Mouse (Mus musculus) gastrocnemius, postnatal 36 days (tissue): ENCODE results near the gene Gapdhs. TPM values are rescaled to one million over a fixed set of nuclear protein-coding genes. Genes with fewer than 3 reads are reported as not detected.

Experiments used
- DNase-seq, 2 experiments: peaks; one replicate each; pipeline ENCODE4 v3.0.0; 2022
- intact Hi-C: fragments of 180-260 bp; cut with DNase I; formaldehyde crosslinking; loops from one replicate; pipeline ENCODE4 v1.15.1; 2025
- total RNA-seq, 2 experiments: library from RNA; stranded (reverse); gene quantifications; 2 replicates each; pipeline ENCODE4 v1.2.3; 2021

Gene Gapdhs
- total RNA-seq, 2 experiments from 2014 or later, result not detected

GRCm38 (mm10) chr7:30698101-30698500, 45.4 kb downstream of the Gapdhs start:
- intact Hi-C loops, result no loop called here
- no peak for DNase-seq

- no peak for DNase-seq
- intact Hi-C loops, result no loop called here
Observed at GRCm38 (mm10) chr7:30688325-30688724, 55.2 kb downstream of the Gapdhs start.

- intact Hi-C loops, result no loop called here
- DNase-seq, result no peak
Observed at GRCm38 (mm10) chr7:30683425-30683824, 60.1 kb downstream of the Gapdhs start.

- DNase-seq, result no peak
- intact Hi-C loops, result no loop called here
Observed at GRCm38 (mm10) chr7:30681897-30682296, 61.6 kb downstream of the Gapdhs start.

Other genes starting within 250 kb of the Gapdhs start
- gene Arhgap33, start 208.6 kb downstream of the Gapdhs start, total RNA-seq, result 1 to 10 TPM in 1 of 2 experiments, under 1 TPM in 1; 0.49 to 1.0 TPM
- gene Hspb6, start 191.5 kb downstream of the Gapdhs start, total RNA-seq, result 1,000 to 10,000 TPM; 1,132 to 1,502 TPM
- 1 to 10 TPM; 3.3 to 8.2 TPM for gene Proser3, start 191.4 kb downstream of the Gapdhs start, total RNA-seq
- 10 to 100 TPM in 1 of 2 experiments, 1 to 10 TPM in 1; 9.6 to 12.4 TPM for gene Lin37, start 183.8 kb downstream of the Gapdhs start, total RNA-seq
- 10 to 100 TPM; 51.8 to 52.3 TPM for gene U2af1l4, start 180.4 kb downstream of the Gapdhs start, total RNA-seq
- 1 to 10 TPM; 1.8 TPM for gene Gm49396, start 180.3 kb downstream of the Gapdhs start, total RNA-seq
- 10 to 100 TPM; 95.1 to 99.1 TPM for gene Psenen, start 180.1 kb downstream of the Gapdhs start, total RNA-seq
- under 1 TPM in 1 of 2 experiments, not detected in 1; 0.38 TPM for gene Igflr1, start 178.3 kb downstream of the Gapdhs start, total RNA-seq
- gene Kmt2b, start 155.0 kb downstream of the Gapdhs start, total RNA-seq, result 10 to 100 TPM; 13.4 to 16.0 TPM
- not detected for gene Zbtb32, start 144.8 kb downstream of the Gapdhs start, total RNA-seq
- not detected for gene Upk1a, start 130.8 kb downstream of the Gapdhs start, total RNA-seq
- 1,000 to 10,000 TPM; 1,738 to 1,902 TPM for gene Cox6b1, start 117.5 kb downstream of the Gapdhs start, total RNA-seq
- gene Etv2, start 107.8 kb downstream of the Gapdhs start, total RNA-seq, result not detected
- 10 to 100 TPM; 35.7 to 38.1 TPM for gene Rbm42, start 93.4 kb downstream of the Gapdhs start, total RNA-seq
- 1 to 10 TPM; 2.9 to 3.2 TPM for gene Haus5, start 78.7 kb downstream of the Gapdhs start, total RNA-seq
- 1 to 10 TPM; 2.5 to 2.7 TPM for gene Pmis2, start 72.1 kb downstream of the Gapdhs start, total RNA-seq
- gene 2200002J24Rik, start 44.8 kb downstream of the Gapdhs start, total RNA-seq, result not detected
- gene Atp4a, start 31.5 kb downstream of the Gapdhs start, total RNA-seq, result under 1 TPM; 0.27 to 0.28 TPM
- 100 to 1,000 TPM; 251 to 273 TPM for gene Tmem147, start 14.1 kb downstream of the Gapdhs start, total RNA-seq
- gene Sbsn, start 7.8 kb upstream of the Gapdhs start, total RNA-seq, result 1 to 10 TPM; 1.7 to 3.9 TPM
- under 1 TPM in 1 of 2 experiments, not detected in 1; 0.56 TPM for gene Dmkn, start 20.1 kb upstream of the Gapdhs start, total RNA-seq
- gene Krtdap, start 44.2 kb upstream of the Gapdhs start, total RNA-seq, result not detected
- under 1 TPM in 1 of 2 experiments, not detected in 1; 0.35 TPM for gene Ffar2, start 80.1 kb upstream of the Gapdhs start, total RNA-seq
- gene Ffar3, start 112.5 kb upstream of the Gapdhs start, total RNA-seq, result not detected
- not detected for gene Ffar1, start 117.9 kb upstream of the Gapdhs start, total RNA-seq
- not detected for gene Cd22, start 136.7 kb upstream of the Gapdhs start, total RNA-seq
- gene Mag, start 171.2 kb upstream of the Gapdhs start, total RNA-seq, result 1 to 10 TPM in 1 of 2 experiments, under 1 TPM in 1; 0.41 to 1.0 TPM
- gene Hamp2, start 181.0 kb upstream of the Gapdhs start, total RNA-seq, result not detected
- gene Hamp, start 200.4 kb upstream of the Gapdhs start, total RNA-seq, result not detected
- gene Usf2, start 213.1 kb upstream of the Gapdhs start, total RNA-seq, result 10 to 100 TPM; 74.5 to 80.7 TPM
- under 1 TPM in 1 of 2 experiments, not detected in 1; 0.49 TPM for gene Lsr, start 229.8 kb upstream of the Gapdhs start, total RNA-seq
- gene Fam187b, start 230.1 kb upstream of the Gapdhs start, total RNA-seq, result not detected